Mouse (Mus musculus): ENCODE measurements at regions not wholly inside any gene's neighbourhood (a gene's known extent, or its start where the extent isn't known, plus 50 kb on each side); places are given as distances from the start of the nearest gene placed in this dataset.

GRCm38 (mm10) chr3:158886301-158886711 lies 324.3 kb upstream of the Lrrc7 start:
- Histone ChIP-seq H3K4me1 (ENCODE audit: control insufficient read depth, insufficient read depth, low read length) (no peaks in the 10 kb centered on the region), H3K27me3 (ENCODE audit: control insufficient read depth, insufficient read depth, low read length) (no peaks in the 10 kb centered on the region), H3K27ac (ENCODE audit: insufficient read depth, low read length) (no peak overlapping the region), H3K4me3 (replicated peaks; ENCODE audit: insufficient read depth, low read depth, low read length) (no peak overlapping the region)
- WGBS, result 29% methylated on average over 3 of the region's 3 CpGs
- no peak for DNase-seq
- TF ChIP-seq CTCF (IDR thresholded peaks at IDR 0.05; ENCODE audit: borderline replicate concordance, insufficient read depth, low read depth, low read length) (no peak), POLR2A (IDR thresholded peaks at IDR 0.05; ENCODE audit: borderline replicate concordance, insufficient read depth, low read length) (no peak)
